Mouse (Mus musculus): Measurements from ENCODE around the gene Erbb3. TPM values are rescaled to one million over a fixed set of nuclear protein-coding genes. Genes with fewer than 3 reads are reported as not detected.

Erbb3 gene
- polyA plus RNA-seq, 1 experiment from 2014 or later = 21.4 TPM

DNA sequence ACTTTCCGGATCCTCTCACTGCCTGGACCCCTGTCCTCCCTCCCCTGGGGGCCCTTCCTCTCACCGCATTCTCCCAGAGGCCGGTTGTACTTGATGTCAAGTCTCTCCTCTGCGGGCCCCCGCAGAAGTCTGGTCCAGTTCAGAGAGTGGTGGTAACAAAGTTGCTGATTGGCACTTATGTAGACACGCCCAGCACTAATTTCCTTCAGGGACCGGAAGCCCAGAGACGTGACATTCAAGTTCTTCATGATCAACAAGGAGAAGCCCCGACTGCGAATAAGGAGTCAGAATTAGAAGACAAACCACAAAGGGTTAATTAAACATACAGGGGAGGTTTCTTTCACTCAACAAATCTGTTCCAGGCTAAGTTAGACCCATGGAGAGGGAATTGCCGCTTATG, 11.1 kb downstream of the Erbb3 start:
- no peak for DNase-seq (ENCODE audit: low spot score)
- no peak overlapping the region for H3K9ac ChIP-seq (replicated peaks; ENCODE audit: low read depth)
- no peak overlapping the region for H3K4me3 ChIP-seq (ENCODE audit: low read depth, low read length)
- no peaks in the 10 kb centered on the region for H3K9me3 ChIP-seq (ENCODE audit: low read length)
- 58% methylated on average over 11 of the region's 11 CpGs for WGBS
- TF ChIP-seq EP300 (IDR thresholded peaks at IDR 0.05) (no peak), CTCF (IDR thresholded peaks at IDR 0.05) (no peak)
- no peaks in the 10 kb centered on the region for H3K4me1 ChIP-seq (ENCODE audit: insufficient read depth, low read depth, low read length)
- H3K27ac ChIP-seq (ENCODE audit: low read length) = no peak overlapping the region
- no peak for ATAC-seq
- H3K36me3 ChIP-seq (ENCODE audit: insufficient read depth, low read length) = no peaks in the 10 kb centered on the region
- no peak overlapping the region for H3K4me2 ChIP-seq (replicated peaks; ENCODE audit: low read depth, low read length)
- H3K27me3 ChIP-seq (replicated peaks; ENCODE audit: insufficient read depth, low read length) = no peaks in the 10 kb centered on the region

DNA sequence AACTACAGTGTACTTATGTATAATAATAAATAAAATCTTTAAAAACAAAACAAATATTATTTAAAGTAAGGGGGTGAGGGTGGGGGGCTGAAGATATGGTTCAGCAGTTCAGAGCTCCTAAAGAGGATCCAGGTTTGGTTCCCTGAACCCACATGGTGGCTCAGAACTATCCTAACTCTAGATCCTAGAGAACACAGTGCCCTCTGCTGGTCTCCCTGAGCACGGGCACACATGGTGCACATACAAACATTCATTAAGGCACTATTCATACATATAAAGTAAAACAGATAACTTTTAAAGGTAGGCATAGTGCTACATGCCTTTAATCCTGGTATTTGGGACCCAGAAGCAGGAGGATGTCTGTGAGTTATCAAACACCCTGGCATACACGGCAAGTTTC, 14.4 kb downstream of the Erbb3 start:
- Histone ChIP-seq H3K27me3 (replicated peaks; ENCODE audit: insufficient read depth, low read length) (no peaks in the 10 kb centered on the region), H3K4me3 (ENCODE audit: low read depth, low read length) (no peak overlapping the region), H3K27ac (ENCODE audit: low read length) (no peak overlapping the region), H3K36me3 (ENCODE audit: insufficient read depth, low read length) (no peaks in the 10 kb centered on the region), H3K9ac (replicated peaks; ENCODE audit: low read depth) (no peak overlapping the region), H3K4me1 (ENCODE audit: insufficient read depth, low read depth, low read length) (no peaks in the 10 kb centered on the region), H3K4me2 (replicated peaks; ENCODE audit: low read depth, low read length) (no peak overlapping the region), H3K9me3 (ENCODE audit: low read length) (no peaks in the 10 kb centered on the region)
- peak; percentile 66 for TF ChIP-seq CTCF (IDR thresholded peaks at IDR 0.05)
- TF ChIP-seq EP300 (IDR thresholded peaks at IDR 0.05) = no peak
- WGBS = 90% methylated on average over 2 of the region's 2 CpGs
- ATAC-seq = no peak
- peak; percentile 60 for DNase-seq (ENCODE audit: low spot score)

DNA sequence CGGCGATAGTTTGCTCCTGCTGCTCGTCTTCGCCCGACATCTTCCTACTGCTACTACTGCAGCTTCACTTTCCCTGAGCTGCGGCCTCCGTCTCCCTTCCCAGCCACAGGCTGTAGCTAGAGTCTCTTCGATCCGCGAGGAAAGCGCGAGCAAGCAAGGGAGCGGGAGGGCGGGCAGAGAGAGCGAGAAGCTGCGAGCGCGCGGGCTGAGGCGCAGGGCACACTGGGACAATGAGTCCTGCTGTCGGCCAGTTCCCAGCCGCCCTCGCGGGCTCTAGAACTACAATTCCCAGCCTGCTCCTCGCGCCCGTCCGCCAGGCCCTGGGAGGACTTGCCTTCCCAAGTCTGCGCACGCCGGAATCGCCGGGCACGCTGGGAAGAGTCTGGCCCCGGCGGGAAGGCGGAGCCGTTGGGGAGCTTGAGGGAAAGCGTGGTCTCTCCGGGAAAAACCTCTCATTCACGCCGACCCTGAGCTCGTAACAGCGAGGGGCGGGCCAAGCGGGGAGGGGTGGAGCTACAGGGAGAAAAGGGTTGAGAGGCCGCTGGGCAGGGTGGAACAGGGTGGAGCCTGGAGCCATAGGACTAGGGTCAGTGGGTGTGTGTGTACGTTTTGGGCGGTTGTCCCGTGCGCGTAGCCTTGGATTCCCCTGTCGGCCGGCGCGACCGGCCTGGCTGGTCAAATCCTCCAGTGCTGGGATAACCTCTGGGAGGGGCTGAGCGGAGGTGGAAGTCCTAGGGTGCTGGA, 23.5 kb downstream of the Erbb3 start, which contains the start of gene Pa2g4:
Pa2g4 (minus strand) TSS at position 200 of the 744 bp plus-strand sequence.
- Histone ChIP-seq H3K9ac (replicated peaks; ENCODE audit: low read depth) (peak within 1 kb of the TSS; percentile 73), H3K9me3 (ENCODE audit: low read length) (no peaks in the 10 kb centered on the region), H3K27ac (ENCODE audit: low read length) (peak within 1 kb of the TSS; percentile 88), H3K36me3 (ENCODE audit: insufficient read depth, low read length) (no peaks in the 10 kb centered on the region; the same call in 1 of the 2 replicates), H3K4me1 (ENCODE audit: insufficient read depth, low read depth, low read length) (no peaks in the 10 kb centered on the region), H3K4me2 (replicated peaks; ENCODE audit: low read depth, low read length) (peak within 1 kb of the TSS; percentile 80), H3K4me3 (ENCODE audit: low read depth, low read length) (peak within 1 kb of the TSS; percentile 72), H3K27me3 (replicated peaks; ENCODE audit: insufficient read depth, low read length) (no peaks in the 10 kb centered on the region)
- ATAC-seq (peak; percentile 97), DNase-seq (ENCODE audit: low spot score) (peak; percentile 99)
- WGBS = under 1% methylated on average over 58 of the region's 58 CpGs
- peak; percentile 32 for TF ChIP-seq CTCF (IDR thresholded peaks at IDR 0.05)
- peak; percentile 49; the same call in 1 of the 2 replicates for TF ChIP-seq EP300 (IDR thresholded peaks at IDR 0.05)

GRCm38 (mm10) chr10:128565206-128565787, 24.2 kb downstream of the Erbb3 start:
- H3K27ac ChIP-seq (ENCODE audit: low read length) = peak overlapping the region; percentile 88
- peak; percentile 49 for DNase-seq (ENCODE audit: low spot score)
- no peaks in the 10 kb centered on the region for H3K27me3 ChIP-seq (replicated peaks; ENCODE audit: insufficient read depth, low read length)
- ATAC-seq = peak; percentile 7
- no peaks in the 10 kb centered on the region for H3K4me1 ChIP-seq (ENCODE audit: insufficient read depth, low read depth, low read length)
- H3K9ac ChIP-seq (replicated peaks; ENCODE audit: low read depth) = peak overlapping the region; percentile 73
- peak overlapping the region; percentile 72 for H3K4me3 ChIP-seq (ENCODE audit: low read depth, low read length)
- TF ChIP-seq EP300 (IDR thresholded peaks at IDR 0.05) = no peak
- TF ChIP-seq CTCF (IDR thresholded peaks at IDR 0.05) = no peak
- H3K9me3 ChIP-seq (ENCODE audit: low read length) = no peaks in the 10 kb centered on the region
- 3% methylated on average over 37 of the region's 46 CpGs for WGBS
- H3K4me2 ChIP-seq (replicated peaks; ENCODE audit: low read depth, low read length) = peak overlapping the region; percentile 80
- peaks cover 4% of the 10 kb centered on the region for H3K36me3 ChIP-seq (ENCODE audit: insufficient read depth, low read length)

DNA sequence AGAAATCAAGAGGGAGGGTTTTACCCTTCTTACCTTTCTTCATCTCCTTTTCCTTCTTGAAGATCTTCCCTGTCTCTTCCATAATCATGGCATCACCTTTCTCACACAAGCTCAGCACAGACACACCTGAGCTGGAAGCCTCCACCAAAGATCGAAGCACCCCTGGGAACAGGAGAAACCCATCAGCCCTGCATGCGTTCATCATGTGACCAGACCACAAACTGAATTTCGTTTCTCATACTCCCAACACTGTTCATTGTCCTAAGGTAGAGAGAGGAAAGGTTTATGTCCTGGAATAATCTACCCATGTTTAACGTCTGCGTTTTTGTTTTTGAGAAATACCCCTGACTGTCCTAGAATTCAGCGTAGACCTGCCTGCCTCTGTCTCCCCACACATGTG, 25.9 kb downstream of the Erbb3 start:
- no peak overlapping the region for H3K9ac ChIP-seq (replicated peaks; ENCODE audit: low read depth)
- ATAC-seq (no peak), DNase-seq (ENCODE audit: low spot score) (no peak)
- H3K9me3 ChIP-seq (ENCODE audit: low read length) = no peaks in the 10 kb centered on the region
- TF ChIP-seq CTCF (IDR thresholded peaks at IDR 0.05) (no peak), EP300 (IDR thresholded peaks at IDR 0.05) (no peak)
- no peak overlapping the region for H3K4me3 ChIP-seq (ENCODE audit: low read depth, low read length)
- H3K36me3 ChIP-seq (ENCODE audit: insufficient read depth, low read length) = peaks cover 18% of the 10 kb centered on the region
- 83% methylated on average over 6 of the region's 6 CpGs for WGBS
- H3K4me2 ChIP-seq (replicated peaks; ENCODE audit: low read depth, low read length) = no peak overlapping the region
- H3K4me1 ChIP-seq (ENCODE audit: insufficient read depth, low read depth, low read length) = no peaks in the 10 kb centered on the region
- no peak overlapping the region for H3K27ac ChIP-seq (ENCODE audit: low read length)
- H3K27me3 ChIP-seq (replicated peaks; ENCODE audit: insufficient read depth, low read length) = no peaks in the 10 kb centered on the region

GRCm38 (mm10) chr10:128556963-128557362, 32.5 kb downstream of the Erbb3 start:
- H3K36me3 ChIP-seq (ENCODE audit: insufficient read depth, low read length) = peaks cover 18% of the 10 kb centered on the region
- H3K4me2 ChIP-seq (replicated peaks; ENCODE audit: low read depth, low read length) = no peak overlapping the region
- no peak overlapping the region for H3K4me3 ChIP-seq (ENCODE audit: low read depth, low read length)
- 82% methylated on average over 6 of the region's 6 CpGs for WGBS
- DNase-seq (ENCODE audit: low spot score) = no peak
- TF ChIP-seq CTCF (IDR thresholded peaks at IDR 0.05) = no peak
- TF ChIP-seq EP300 (IDR thresholded peaks at IDR 0.05) = no peak
- no peak overlapping the region for H3K27ac ChIP-seq (ENCODE audit: low read length)
- H3K4me1 ChIP-seq (ENCODE audit: insufficient read depth, low read depth, low read length) = no peaks in the 10 kb centered on the region
- no peak overlapping the region for H3K9ac ChIP-seq (replicated peaks; ENCODE audit: low read depth)
- ATAC-seq = no peak
- no peaks in the 10 kb centered on the region for H3K9me3 ChIP-seq (ENCODE audit: low read length)
- H3K27me3 ChIP-seq (replicated peaks; ENCODE audit: insufficient read depth, low read length) = no peaks in the 10 kb centered on the region

Data from lung, postnatal 0 days (tissue).